Mouse (Mus musculus) midbrain, embryonic 14.5 days (tissue): ENCODE measurements at regions not wholly inside any gene's neighbourhood (a gene's known extent, or its start where the extent isn't known, plus 50 kb on each side); places are given as distances from the start of the nearest gene placed in this dataset.
A peak's percentile ranks its signal among the peaks of the same experiment; 100 is the strongest.

Source experiments
- ATAC-seq: fragments of 200-750 bp; cut with Nextera tagmentation; 2 replicates; pipeline ENCODE4 v1.8.0; 2017; ENCODE audit warnings: moderate number of reproducible peaks, moderate library complexity; ENCODE audit not compliant: low FRiP score, low TSS enrichment
- DNase-seq: peaks from one replicate; pipeline ENCODE4 v3.0.0-alpha.2; 2015
- H3K27ac ChIP-seq: fragments of 300-500 bp; sonication (generic); replicated peaks from 2 replicates; pipeline ENCODE4 v1.5.1; 2014; ENCODE audit warnings: mild to moderate bottlenecking, low read depth, low read length, moderate library complexity
- H3K27me3 ChIP-seq: fragments of 300-500 bp; sonication (generic); 2 replicates; pipeline ENCODE4 v1.6.1; 2014; ENCODE audit warnings: low read length, control low read depth, mixed read lengths; ENCODE audit not compliant: control insufficient read depth, insufficient read depth
- H3K36me3 ChIP-seq: fragments of 300-500 bp; sonication (generic); 2 replicates; pipeline ENCODE4 v1.6.1; 2014; ENCODE audit warnings: low read length, control low read depth; ENCODE audit not compliant: control insufficient read depth, insufficient read depth
- H3K4me1 ChIP-seq: fragments of 300-500 bp; sonication (generic); 2 replicates; pipeline ENCODE4 v1.6.1; 2014; ENCODE audit warnings: mild to moderate bottlenecking, antibody characterized with exemption, low read length, control low read depth; ENCODE audit not compliant: control insufficient read depth, insufficient read depth
- H3K4me2 ChIP-seq: fragments of 300-500 bp; sonication (generic); 2 replicates; pipeline ENCODE4 v1.6.1; 2014; ENCODE audit warnings: mild to moderate bottlenecking, low read length, moderate library complexity
- H3K4me3 ChIP-seq: fragments of 300-500 bp; sonication (generic); replicated peaks from 2 replicates; pipeline ENCODE4 v1.5.1; 2014; ENCODE audit warnings: low read depth, low read length
- H3K9ac ChIP-seq: fragments of 300-500 bp; sonication (generic); replicated peaks from 2 replicates; pipeline ENCODE4 v1.6.1; 2014; ENCODE audit warnings: mild to moderate bottlenecking, low read length, moderate library complexity
- H3K9me3 ChIP-seq: fragments of 300-500 bp; sonication (generic); 2 replicates; pipeline ENCODE4 v1.6.1; 2016; ENCODE audit warnings: low read length, control low read depth, mixed read lengths; ENCODE audit not compliant: control insufficient read depth
- WGBS: fragments of 180-500 bp; shearing (Covaris S2); extraction: QIAGEN DNeasy Blood & Tissue Kit; methylation state at CpG from one replicate; pipeline ENCODE4 v1.1.7; 2014; 5-methylcytosine and 5-hydroxymethylcytosine counted together

DNA sequence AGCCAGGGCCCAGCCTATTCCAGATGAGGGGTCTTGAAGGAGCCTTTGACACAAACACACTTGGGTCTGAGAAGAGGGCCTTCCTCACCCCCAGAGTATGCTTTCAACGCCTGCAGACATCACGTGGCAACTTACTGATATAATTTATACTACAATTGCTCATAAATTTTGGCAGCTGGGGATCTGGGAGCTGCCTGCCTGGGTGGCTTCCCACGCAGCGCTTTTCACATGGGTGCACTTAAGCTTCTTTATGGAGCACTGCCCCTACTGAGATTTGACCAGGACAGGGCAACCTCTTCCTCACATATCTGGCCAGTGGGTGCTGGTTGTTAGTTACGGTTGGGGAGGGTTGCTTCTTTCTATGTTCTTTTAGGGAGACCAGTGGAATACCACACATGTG is 61.6 kb downstream of the Spesp1 start:
- DNase-seq (no peak), ATAC-seq (no peak)
- WGBS, result 71% methylated on average over 5 of the region's 5 CpGs
- Histone ChIP-seq H3K4me2 (no peak overlapping the region), H3K27ac (no peak overlapping the region), H3K9me3 (no peaks in the 10 kb centered on the region), H3K9ac (no peak overlapping the region), H3K27me3 (no peaks in the 10 kb centered on the region), H3K36me3 (no peaks in the 10 kb centered on the region), H3K4me3 (no peak overlapping the region), H3K4me1 (no peaks in the 10 kb centered on the region)

DNA sequence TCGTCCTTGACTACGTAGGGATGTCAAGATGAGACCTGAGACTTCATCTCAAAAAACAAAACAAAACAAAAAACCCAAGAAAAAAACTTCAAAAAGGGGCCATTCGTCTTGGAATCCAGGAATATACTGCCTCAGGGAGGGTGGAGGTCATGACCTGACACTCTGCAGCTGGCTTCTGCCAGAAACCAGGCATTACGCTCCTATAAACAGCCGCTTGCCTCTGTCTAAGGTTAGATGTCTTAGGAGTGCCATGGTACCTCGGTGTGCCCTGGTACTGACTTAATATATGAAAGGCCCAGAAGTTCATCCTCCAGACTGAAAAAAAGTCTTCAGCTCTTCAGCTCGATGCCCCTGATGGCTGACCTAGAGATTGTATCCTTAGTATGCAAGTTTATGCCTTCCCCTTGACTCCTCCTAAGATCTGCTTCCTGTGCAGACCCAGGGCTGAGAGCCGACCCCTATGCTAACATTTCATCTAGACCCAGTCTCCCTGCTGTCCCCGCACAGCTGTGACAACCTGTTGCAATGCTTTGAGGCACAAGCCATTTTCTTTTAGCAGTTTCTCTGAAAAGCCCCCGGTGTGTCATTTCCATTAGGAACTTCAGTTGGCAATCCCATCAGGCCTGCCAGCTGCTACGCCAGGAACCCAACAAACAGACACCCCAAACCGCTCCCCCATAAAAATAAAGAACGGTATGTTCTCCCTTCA is 66.7 kb downstream of the Spesp1 start:
- H3K9ac ChIP-seq, result no peak overlapping the region
- 73% methylated on average over 13 of the region's 13 CpGs for WGBS
- H3K4me2 ChIP-seq, result no peak overlapping the region
- H3K4me3 ChIP-seq, result no peak overlapping the region
- ATAC-seq (no peak), DNase-seq (no peak)
- H3K27me3 ChIP-seq, result no peaks in the 10 kb centered on the region
- H3K27ac ChIP-seq, result no peak overlapping the region
- peaks cover 8% of the 10 kb centered on the region; the same call in 1 of the 2 replicates for H3K4me1 ChIP-seq
- no peaks in the 10 kb centered on the region for H3K36me3 ChIP-seq
- H3K9me3 ChIP-seq, result no peaks in the 10 kb centered on the region

DNA sequence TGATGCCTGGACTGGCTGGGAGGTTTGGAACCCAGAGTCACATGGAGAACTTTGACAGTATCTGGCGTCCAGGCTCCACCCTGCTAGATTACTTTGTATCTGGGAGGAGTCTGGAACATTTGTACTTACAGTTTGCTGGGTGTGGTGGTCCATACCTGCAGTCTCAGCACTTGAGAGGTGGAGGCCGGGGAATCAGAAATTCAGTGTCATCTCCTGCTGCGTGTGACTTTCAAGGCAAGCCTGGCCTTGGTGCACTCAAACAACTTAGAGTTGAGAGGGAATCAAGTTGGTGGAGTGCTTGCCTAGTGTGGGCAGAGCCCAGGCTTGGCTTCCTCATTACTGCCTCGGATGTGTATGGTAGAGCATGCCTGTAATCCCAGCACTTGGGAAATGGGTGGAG is 67.5 kb downstream of the Spesp1 start:
- Histone ChIP-seq H3K27ac (no peak overlapping the region), H3K36me3 (no peaks in the 10 kb centered on the region), H3K4me2 (no peak overlapping the region), H3K9ac (no peak overlapping the region), H3K27me3 (no peaks in the 10 kb centered on the region), H3K9me3 (no peaks in the 10 kb centered on the region), H3K4me1 (peaks cover 8% of the 10 kb centered on the region; the same call in 1 of the 2 replicates), H3K4me3 (no peak overlapping the region)
- DNase-seq, result no peak
- 87% methylated on average over 4 of the region's 4 CpGs for WGBS
- ATAC-seq, result no peak

DNA sequence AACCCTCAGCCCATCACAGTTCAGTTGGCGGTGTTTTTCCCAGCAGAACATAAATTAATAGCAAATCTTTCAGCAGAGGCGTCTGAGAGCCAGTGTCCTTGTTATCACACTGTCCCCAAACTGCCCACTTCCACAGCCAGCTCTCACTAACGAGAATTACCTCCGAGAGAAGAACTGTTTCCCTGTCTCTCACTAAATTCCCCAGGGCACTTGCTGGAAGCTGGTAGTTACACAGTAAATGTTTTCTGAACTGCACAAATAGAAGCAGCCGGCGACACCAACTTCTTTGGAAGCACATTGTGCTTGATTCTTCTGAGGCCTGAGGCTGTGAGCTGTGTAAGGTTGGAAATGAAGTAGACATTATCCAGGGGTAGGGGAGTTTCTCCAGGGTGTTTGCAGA is 69.4 kb downstream of the Spesp1 start:
- 49% methylated on average over 6 of the region's 6 CpGs for WGBS
- no peak overlapping the region for H3K27ac ChIP-seq
- H3K9ac ChIP-seq, result no peak overlapping the region
- ATAC-seq, result no peak
- no peak overlapping the region for H3K4me3 ChIP-seq
- H3K4me2 ChIP-seq, result no peak overlapping the region
- no peaks in the 10 kb centered on the region for H3K27me3 ChIP-seq
- no peaks in the 10 kb centered on the region for H3K36me3 ChIP-seq
- DNase-seq, result peak; percentile 43
- no peaks in the 10 kb centered on the region for H3K9me3 ChIP-seq
- peaks cover 8% of the 10 kb centered on the region; the same call in 1 of the 2 replicates for H3K4me1 ChIP-seq

DNA sequence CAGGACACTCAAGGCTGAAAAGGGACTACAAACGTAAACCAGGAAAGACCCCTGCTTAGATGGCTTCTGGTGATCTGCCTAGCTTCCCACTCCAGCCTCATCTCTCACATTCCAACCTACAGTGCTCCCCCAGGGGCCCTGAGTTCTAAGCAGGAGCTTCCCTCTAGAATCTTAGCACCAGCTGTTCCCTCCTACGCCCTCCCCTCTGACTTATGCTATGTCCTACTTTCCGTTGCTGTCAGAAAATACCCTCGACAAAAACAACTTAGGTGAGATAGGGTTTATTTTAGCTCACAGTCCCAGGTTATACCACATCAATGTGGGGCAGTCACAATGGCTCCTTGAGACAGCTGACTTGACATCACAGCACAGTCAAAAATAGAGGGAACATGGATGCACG is 71.2 kb downstream of the Spesp1 start:
- 90% methylated on average over 5 of the region's 5 CpGs for WGBS
- Histone ChIP-seq H3K36me3 (no peaks in the 10 kb centered on the region), H3K27me3 (no peaks in the 10 kb centered on the region), H3K4me3 (no peak overlapping the region), H3K4me2 (no peak overlapping the region), H3K9ac (no peak overlapping the region), H3K27ac (no peak overlapping the region), H3K9me3 (no peaks in the 10 kb centered on the region), H3K4me1 (peaks cover 8% of the 10 kb centered on the region; the same call in 1 of the 2 replicates)
- DNase-seq, result no peak
- ATAC-seq, result no peak

DNA sequence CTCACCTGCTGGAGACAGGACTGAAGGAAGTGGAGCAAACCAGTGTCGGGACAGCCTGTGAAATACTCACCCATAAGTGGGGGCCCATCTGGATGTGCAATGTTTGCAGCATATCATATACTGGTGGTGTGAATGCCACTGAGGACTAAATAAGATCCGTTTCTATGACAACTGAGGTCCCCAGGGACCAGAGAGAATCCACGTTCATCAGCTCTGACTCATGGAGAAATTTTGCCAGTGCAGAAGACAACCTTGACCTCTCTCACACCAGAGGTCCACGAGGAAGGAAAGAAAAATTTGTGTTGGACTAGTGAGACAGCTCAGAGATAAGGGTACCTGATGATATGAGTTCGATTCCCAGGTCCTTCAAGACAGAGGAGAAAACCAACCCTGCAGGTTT is 73.6 kb downstream of the Spesp1 start:
- no peak overlapping the region for H3K9ac ChIP-seq

DNA sequence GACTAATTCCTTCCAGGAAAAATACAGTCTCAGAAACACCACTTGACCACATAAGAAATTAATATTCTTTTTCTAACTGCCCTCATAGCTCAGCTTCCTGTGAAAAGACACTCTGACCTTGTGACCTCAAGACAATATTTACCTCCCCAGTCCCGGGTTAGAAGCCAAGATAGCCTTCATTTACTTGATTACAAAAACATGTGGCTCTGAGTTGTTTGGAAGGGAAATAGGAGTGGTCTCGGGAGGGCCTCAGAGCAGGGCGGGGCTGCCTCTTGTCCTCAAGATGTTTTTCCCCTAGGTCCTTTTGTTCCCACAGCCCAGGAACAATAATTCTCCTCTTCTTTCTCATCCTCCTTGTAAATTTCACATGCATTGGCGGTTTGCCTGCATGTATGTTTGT is 76.7 kb downstream of the Spesp1 start:
- WGBS, result 79% methylated on average over 4 of the region's 4 CpGs
- ATAC-seq, result no peak
- Histone ChIP-seq H3K27me3 (no peaks in the 10 kb centered on the region), H3K4me2 (no peak overlapping the region), H3K9me3 (no peaks in the 10 kb centered on the region), H3K36me3 (no peaks in the 10 kb centered on the region), H3K9ac (no peak overlapping the region), H3K4me3 (no peak overlapping the region), H3K27ac (no peak overlapping the region), H3K4me1 (no peaks in the 10 kb centered on the region)
- DNase-seq, result no peak

More for the DNA sequence above, 73.6 kb downstream of the Spesp1 start:
- ATAC-seq, result no peak
- Histone ChIP-seq H3K4me1 (peaks cover 8% of the 10 kb centered on the region; the same call in 1 of the 2 replicates), H3K9me3 (no peaks in the 10 kb centered on the region), H3K4me3 (no peak overlapping the region), H3K36me3 (no peaks in the 10 kb centered on the region), H3K4me2 (no peak overlapping the region), H3K27ac (no peak overlapping the region), H3K27me3 (no peaks in the 10 kb centered on the region)
- WGBS, result 65% methylated on average over 5 of the region's 5 CpGs
- DNase-seq, result peak; percentile 35

DNA sequence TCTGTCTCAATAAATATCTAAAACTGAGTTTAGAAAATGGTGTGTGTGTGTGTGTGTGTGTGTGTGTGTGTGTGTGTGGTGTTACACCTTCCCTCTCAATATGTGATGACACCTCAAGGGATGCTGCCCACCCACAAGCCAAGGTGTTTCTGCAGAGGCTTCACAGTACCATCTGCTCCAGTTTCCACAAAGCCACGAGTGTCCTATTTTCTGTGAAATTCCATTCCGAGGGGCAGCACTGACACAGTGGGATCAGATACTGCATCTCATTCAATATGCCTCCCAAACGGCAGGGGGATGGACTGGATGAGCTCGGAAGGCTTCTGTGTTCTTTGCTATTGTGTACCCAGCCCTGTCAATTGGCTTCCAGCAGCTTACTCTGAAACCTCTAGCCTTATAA is 78.5 kb downstream of the Spesp1 start:
- ATAC-seq, result no peak
- 14% methylated on average over 4 of the region's 4 CpGs for WGBS
- H3K9me3 ChIP-seq, result no peaks in the 10 kb centered on the region
- H3K4me3 ChIP-seq, result no peak overlapping the region
- no peaks in the 10 kb centered on the region for H3K36me3 ChIP-seq
- H3K4me2 ChIP-seq, result no peak overlapping the region
- H3K27me3 ChIP-seq, result no peaks in the 10 kb centered on the region
- no peak overlapping the region for H3K27ac ChIP-seq
- no peak for DNase-seq
- no peaks in the 10 kb centered on the region for H3K4me1 ChIP-seq
- H3K9ac ChIP-seq, result no peak overlapping the region

DNA sequence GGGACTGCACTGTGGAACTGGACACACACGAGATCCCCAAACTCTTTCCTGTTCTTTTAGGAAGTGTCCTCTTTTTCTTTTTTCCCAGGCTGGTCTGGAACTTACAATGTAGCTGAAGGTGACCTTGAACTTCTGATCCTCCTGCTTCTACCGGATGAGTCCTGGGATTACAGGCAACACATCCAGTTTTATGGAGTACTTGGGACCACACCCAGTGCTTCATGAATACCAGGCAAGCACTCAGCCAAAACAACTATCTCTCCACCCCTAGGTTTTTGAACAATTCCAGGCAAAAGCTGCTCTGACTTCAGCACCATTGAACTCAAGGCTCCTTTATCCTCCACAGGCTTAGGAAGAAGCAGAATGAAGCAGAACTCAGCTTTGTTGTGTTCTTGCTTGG is 79.7 kb downstream of the Spesp1 start:
- H3K27ac ChIP-seq, result no peak overlapping the region
- H3K9ac ChIP-seq, result no peak overlapping the region
- no peak overlapping the region for H3K4me2 ChIP-seq
- no peaks in the 10 kb centered on the region for H3K9me3 ChIP-seq
- H3K27me3 ChIP-seq, result no peaks in the 10 kb centered on the region
- no peak overlapping the region for H3K4me3 ChIP-seq
- DNase-seq, result no peak
- H3K36me3 ChIP-seq, result no peaks in the 10 kb centered on the region
- no peaks in the 10 kb centered on the region for H3K4me1 ChIP-seq
- 86% methylated on average over 2 of the region's 2 CpGs for whole genome bisulfite sequencing
- no peak for ATAC-seq
